17 mouse cellular contexts compared by ENCODE assay signal in genomic region chr8:102413446-102413845, GRCm38 (mm10).
DNase-seq lines count a peak whose midpoint lies in the region; ATAC-seq and TF ChIP-seq lines count a peak whose summit lies in the region.
"Had no signal": no experiment of that assay in that cellular context is flagged by ENCODE, and none has a peak within 500 bp of the region (broad histone marks: within the 10 kb centered on the region; RNA-seq: fewer than 3 reads in every experiment).

No protein-coding gene starts in this region.

- DNase-seq in cerebellum, adult 18-20 months, result peak; percentile 6 to 7
- no peak for DNase-seq in cerebellum, adult 11 months
- DNase-seq in midbrain, postnatal 0 days (ENCODE audit: low spot score), result peak; percentile 8
- no peak for DNase-seq in midbrain, embryonic 11.5 days (ENCODE audit: low spot score, missing footprints)
- peak; percentile 75 to 81 for DNase-seq in cerebellum, postnatal 14 days
- DNase-seq in gastrocnemius, postnatal 14 days, result no peak
- DNase-seq: adrenal gland, postnatal 14 days; heart, postnatal 36 days; kidney, adult 18-20 months had no signal

- no peak overlapping the region for H3K4me3 ChIP-seq in midbrain, postnatal 0 days (ENCODE audit: low read depth, low read length)
- H3K4me3 ChIP-seq in midbrain, embryonic 11.5 days (ENCODE audit: low read depth, low read length), result no peak overlapping the region
- H3K4me3 ChIP-seq: embryonic facial prominence, embryonic 12.5 days; forebrain, embryonic 15.5 days; heart, embryonic 13.5 days; hindbrain, embryonic 15.5 days had no signal

- H3K4me1 ChIP-seq in midbrain, postnatal 0 days (ENCODE audit: insufficient read depth, low read length), result no peaks in the 10 kb centered on the region
- no peaks in the 10 kb centered on the region for H3K4me1 ChIP-seq in midbrain, embryonic 11.5 days (ENCODE audit: control insufficient read depth, insufficient read depth, low read length)
- H3K4me1 ChIP-seq: embryonic facial prominence, embryonic 12.5 days; forebrain, embryonic 15.5 days; heart, embryonic 13.5 days; hindbrain, embryonic 15.5 days had no signal

- H3K4me2 ChIP-seq in midbrain, postnatal 0 days (ENCODE audit: low read depth, low read length, poor library complexity, severe bottlenecking), result no peak overlapping the region
- H3K4me2 ChIP-seq in midbrain, embryonic 11.5 days, result no peak overlapping the region
- H3K4me2 ChIP-seq: embryonic facial prominence, embryonic 12.5 days; forebrain, embryonic 15.5 days; heart, embryonic 13.5 days; hindbrain, embryonic 15.5 days had no signal

- H3K9me3 ChIP-seq in midbrain, postnatal 0 days (ENCODE audit: low read length), result no peaks in the 10 kb centered on the region
- H3K9me3 ChIP-seq in midbrain, embryonic 11.5 days (ENCODE audit: control insufficient read depth, low read length), result no peaks in the 10 kb centered on the region
- H3K9me3 ChIP-seq: embryonic facial prominence, embryonic 12.5 days; forebrain, embryonic 15.5 days; heart, embryonic 13.5 days; hindbrain, embryonic 15.5 days had no signal

- no peak overlapping the region for H3K9ac ChIP-seq in midbrain, postnatal 0 days (replicated peaks; ENCODE audit: low read length, poor library complexity, severe bottlenecking)
- no peak overlapping the region for H3K9ac ChIP-seq in midbrain, embryonic 11.5 days (ENCODE audit: low read length)
- H3K9ac ChIP-seq: embryonic facial prominence, embryonic 12.5 days; forebrain, embryonic 15.5 days; heart, embryonic 13.5 days; hindbrain, embryonic 15.5 days had no signal

- H3K27ac ChIP-seq in midbrain, postnatal 0 days (ENCODE audit: low read depth, low read length), result no peak overlapping the region
- H3K27ac ChIP-seq in midbrain, embryonic 11.5 days (ENCODE audit: low read depth, low read length), result no peak overlapping the region
- H3K27ac ChIP-seq: embryonic facial prominence, embryonic 12.5 days; forebrain, embryonic 15.5 days; heart, embryonic 13.5 days; hindbrain, embryonic 15.5 days had no signal

- H3K36me3 ChIP-seq in midbrain, postnatal 0 days (ENCODE audit: insufficient read depth, low read length), result no peaks in the 10 kb centered on the region
- H3K36me3 ChIP-seq in midbrain, embryonic 11.5 days (ENCODE audit: control insufficient read depth, insufficient read depth, low read length), result no peaks in the 10 kb centered on the region
- H3K36me3 ChIP-seq: embryonic facial prominence, embryonic 12.5 days; forebrain, embryonic 15.5 days; heart, embryonic 13.5 days; hindbrain, embryonic 15.5 days had no signal

- TF ChIP-seq CTCF in midbrain, postnatal 0 days (IDR thresholded peaks at IDR 0.05), result no peak

- H3K27me3 ChIP-seq in midbrain, postnatal 0 days (ENCODE audit: insufficient read depth, low read length), result no peaks in the 10 kb centered on the region
- no peaks in the 10 kb centered on the region for H3K27me3 ChIP-seq in midbrain, embryonic 11.5 days (ENCODE audit: control insufficient read depth, insufficient read depth, low read length)
- H3K27me3 ChIP-seq: CH12.LX; embryonic facial prominence, embryonic 12.5 days; forebrain, embryonic 15.5 days; heart, embryonic 13.5 days; hindbrain, embryonic 15.5 days; Patski had no signal

- 88% methylated on average over 5 of the region's 5 CpGs for WGBS in midbrain, postnatal 0 days
- 94% methylated on average over 5 of the region's 5 CpGs for WGBS in midbrain, embryonic 11.5 days

- intact Hi-C loops in gastrocnemius, postnatal 14 days (cut with DNase I; ENCODE audit: low total_unique reads), result no loop called here

- no peak for ATAC-seq in midbrain, postnatal 0 days (ENCODE audit: low FRiP score)
- ATAC-seq in midbrain, embryonic 11.5 days (ENCODE audit: low FRiP score), result no peak
- no peak for ATAC-seq in CD4-positive, CD25-positive, alpha-beta regulatory T cell, adult 4 months
- ATAC-seq: activated CD4-positive, CD25-positive, alpha-beta regulatory T cell, adult 4 months; forebrain, embryonic 15.5 days; Patski had no signal

Comparison
In these comparisons a context has a peak if more than half of its experiments do, and no peak if none do; other contexts are left out.
1. DNase-seq: peak in cerebellum, adult 18-20 months (2 of 2), midbrain, postnatal 0 days (single experiment) and cerebellum, postnatal 14 days (2 of 2); none in cerebellum, adult 11 months (single experiment), midbrain, embryonic 11.5 days (single experiment) and gastrocnemius, postnatal 14 days (single experiment).